Mouse (Mus musculus) MEL (cell line): Measurements from ENCODE around the gene Ptprn2.

ENCODE experiments used
- CHD2 ChIP-seq: IDR thresholded peaks from 2 replicates; pipeline ENCODE4 v1.6.1; 2011; ENCODE audit warnings: low read length, improper control_type of control experiment
- CTCF ChIP-seq, 3 experiments: IDR thresholded peaks in 2 of 3; conservative IDR thresholded peaks in 1 of 3; 2 replicates each; pipeline ENCODE4 v1.5.1; 2011 to 2012; ENCODE audit warnings: low read length in 3 of 3, low read depth in 2 of 3, mild to moderate bottlenecking in 2 of 3, improper control_type of control experiment in 1 of 3, inconsistent platforms in 1 of 3, mixed read lengths in 1 of 3, moderate library complexity in 1 of 3; ENCODE audit not compliant: control insufficient read depth in 1 of 3, insufficient read depth in 1 of 3, poor library complexity in 1 of 3, severe bottlenecking in 1 of 3
- ELF1 ChIP-seq: IDR thresholded peaks from 2 replicates; pipeline ENCODE4 v1.6.1; 2014; ENCODE audit warnings: low read depth, mild to moderate bottlenecking, inconsistent platforms, low read length, improper control_type of control experiment, moderate library complexity
- EP300 ChIP-seq, 2 experiments: IDR thresholded peaks; 2 replicates each; pipeline ENCODE4 v1.6.1; 2011; ENCODE audit warnings: improper control_type of control experiment in 2 of 2, low read length in 2 of 2, low read depth in 1 of 2, mild to moderate bottlenecking in 1 of 2
- GABPA ChIP-seq: IDR thresholded peaks from 2 replicates; pipeline ENCODE4 v1.6.1; 2012; ENCODE audit warnings: low read depth, mild to moderate bottlenecking, inconsistent platforms, low read length, improper control_type of control experiment, moderate library complexity
- JUND ChIP-seq: IDR thresholded peaks from 2 replicates; pipeline ENCODE4 v1.6.1; 2011; ENCODE audit warnings: low read depth, mild to moderate bottlenecking, improper control_type of control experiment, low read length
- MAFK ChIP-seq: IDR thresholded peaks from 2 replicates; pipeline ENCODE4 v1.6.1; 2011; ENCODE audit warnings: low read depth, mild to moderate bottlenecking, low read length, improper control_type of control experiment, borderline replicate concordance
- MEF2A ChIP-seq: IDR thresholded peaks from 2 replicates; pipeline ENCODE4 v1.6.1; 2014; ENCODE audit warnings: low read depth, mild to moderate bottlenecking, inconsistent platforms, low read length, improper control_type of control experiment; ENCODE audit not compliant: poor library complexity, insufficient replicate concordance, severe bottlenecking; ENCODE audit errors: extremely low read depth
- POLR2A ChIP-seq, 2 experiments: IDR thresholded peaks; 2 replicates each; pipeline ENCODE4 v1.6.1; 2011 to 2012; ENCODE audit warnings: low read length in 2 of 2, mild to moderate bottlenecking in 2 of 2, control low read depth in 1 of 2, improper control_type of control experiment in 1 of 2, low read depth in 1 of 2, moderate library complexity in 1 of 2; ENCODE audit not compliant: control insufficient read depth in 1 of 2, insufficient read depth in 1 of 2, poor library complexity in 1 of 2
- SMC3 ChIP-seq: IDR thresholded peaks from 2 replicates; pipeline ENCODE4 v1.6.1; 2011; ENCODE audit warnings: low read depth, low read length, improper control_type of control experiment
- ZC3H11A ChIP-seq: IDR thresholded peaks from 2 replicates; pipeline ENCODE4 v1.6.1; 2012; ENCODE audit warnings: low read depth, mild to moderate bottlenecking, inconsistent platforms, low read length, improper control_type of control experiment
- ZMIZ1 ChIP-seq: IDR thresholded peaks from 2 replicates; pipeline ENCODE4 v1.6.1; 2012; ENCODE audit warnings: low read depth, mild to moderate bottlenecking, inconsistent platforms, low read length, improper control_type of control experiment, moderate library complexity

DNA sequence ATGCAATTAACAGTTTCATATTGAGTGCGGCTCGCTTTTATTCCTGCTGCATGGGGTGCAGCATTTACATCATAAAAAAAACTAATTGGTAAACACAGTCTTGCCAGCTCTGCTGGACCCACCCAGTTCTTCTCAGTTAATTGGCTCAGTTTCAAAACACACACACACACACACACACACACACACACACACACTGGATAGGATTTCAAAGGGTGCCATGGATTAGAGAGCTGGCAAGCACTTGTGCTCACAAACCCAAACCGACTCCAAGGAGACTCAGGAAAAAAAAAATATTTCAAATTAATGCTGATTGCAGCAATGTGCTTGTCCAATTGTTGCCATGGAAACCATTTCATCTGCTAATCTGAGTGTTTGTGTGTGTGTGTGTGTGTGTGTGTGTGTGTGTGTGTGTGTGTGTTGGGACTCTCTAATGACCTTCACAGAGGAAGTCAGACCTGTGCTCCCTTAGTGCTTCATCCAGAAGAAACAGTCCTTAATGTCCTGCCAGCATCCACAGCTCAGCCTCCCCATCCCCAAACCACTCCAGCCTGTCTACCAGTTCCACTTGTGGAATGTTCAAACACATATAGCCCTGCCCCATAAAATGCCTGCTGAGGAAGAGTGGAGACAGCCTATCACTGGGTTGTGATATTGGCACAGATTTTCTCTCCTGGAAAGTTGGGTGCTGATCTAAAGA is 452.8 kb downstream of the Ptprn2 start:
- TF ChIP-seq POLR2A (IDR thresholded peaks at IDR 0.05; ENCODE audit: control insufficient read depth in 1 of 2, insufficient read depth in 1 of 2, low read depth in 1 of 2, low read length in 2 of 2, poor library complexity in 1 of 2) (no peak), EP300 (IDR thresholded peaks at IDR 0.05; ENCODE audit: low read depth in 1 of 2, low read length in 2 of 2) (no peak), ZMIZ1 (no peak), ZC3H11A (no peak), CTCF (IDR thresholded peaks at IDR 0.05 in 2 of 3, conservative IDR thresholded peaks at IDR 0.05 in 1 of 3; ENCODE audit: control insufficient read depth in 1 of 3, insufficient read depth in 1 of 3, low read depth in 2 of 3, low read length in 3 of 3, poor library complexity in 1 of 3, severe bottlenecking in 1 of 3) (no peak), MAFK (no peak), ELF1 (no peak), MEF2A (no peak), GABPA (no peak), JUND (no peak), SMC3 (no peak), CHD2 (no peak)
